In the genomic region with DNA sequence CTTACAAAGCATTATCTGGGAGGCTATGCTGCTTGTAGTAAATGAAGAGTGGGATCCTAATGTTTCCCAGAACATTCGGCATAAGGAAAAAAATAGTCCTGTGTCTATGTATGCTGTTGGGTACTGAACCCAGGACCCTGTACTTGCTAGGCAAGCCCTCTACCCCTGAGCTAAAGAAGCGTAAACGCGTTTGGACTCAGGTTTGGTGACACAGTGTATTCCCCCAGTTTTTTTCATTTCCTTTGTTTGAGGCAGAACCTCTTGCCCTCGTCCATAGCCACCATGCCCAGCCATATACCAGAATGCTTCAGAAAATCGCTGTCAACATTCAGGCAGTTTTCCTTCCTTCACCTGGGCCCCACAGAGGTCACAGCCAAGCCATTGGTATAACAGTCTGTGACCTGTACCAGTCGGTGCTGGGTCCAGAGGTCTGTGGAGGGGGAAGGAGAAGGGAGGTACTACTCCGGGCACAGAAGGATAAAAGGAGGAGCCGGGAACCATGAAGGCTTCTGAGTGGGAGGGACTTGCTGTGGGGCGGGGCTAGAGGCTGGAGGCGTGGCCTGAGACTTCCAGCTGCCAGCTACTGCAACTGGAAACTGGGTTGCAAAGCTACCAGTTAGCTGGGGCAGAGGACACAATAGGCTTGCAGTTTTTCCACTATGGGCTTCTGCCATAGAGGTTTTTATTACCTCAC, we compare ENCODE assay signal across 9 mouse cellular contexts. TPM values are rescaled to one million over a fixed set of nuclear protein-coding genes. Genes with fewer than 3 reads are reported as not detected.
DNase-seq lines count a peak whose midpoint lies in the region; ATAC-seq lines count a peak whose summit lies in the region.
"Had no signal": no experiment of that assay in that cellular context is flagged by ENCODE, and none has a peak within 500 bp of the region (broad histone marks: within the 10 kb centered on the region; RNA-seq: fewer than 3 reads in every experiment).

No protein-coding gene starts in this region.

- no peak overlapping the region for H3K4me2 ChIP-seq in hindbrain, embryonic 11.5 days (replicated peaks; ENCODE audit: low read depth, low read length)
- H3K4me2 ChIP-seq in hindbrain, embryonic 13.5 days = no peak overlapping the region
- H3K4me2 ChIP-seq in forebrain, embryonic 12.5 days = no peak overlapping the region
- H3K4me2 ChIP-seq: embryonic facial prominence, embryonic 12.5 days had no signal

- H3K4me1 ChIP-seq in hindbrain, embryonic 11.5 days (replicated peaks; ENCODE audit: control insufficient read depth, insufficient read depth, low read length) = no peaks in the 10 kb centered on the region
- no peaks in the 10 kb centered on the region for H3K4me1 ChIP-seq in hindbrain, embryonic 13.5 days (replicated peaks)
- no peaks in the 10 kb centered on the region for H3K4me1 ChIP-seq in forebrain, embryonic 12.5 days

- no peaks in the 10 kb centered on the region for H3K36me3 ChIP-seq in hindbrain, embryonic 11.5 days (ENCODE audit: control insufficient read depth, insufficient read depth, low read length)
- no peaks in the 10 kb centered on the region for H3K36me3 ChIP-seq in hindbrain, embryonic 13.5 days
- no peaks in the 10 kb centered on the region for H3K36me3 ChIP-seq in forebrain, embryonic 12.5 days (replicated peaks)
- H3K36me3 ChIP-seq: embryonic facial prominence, embryonic 12.5 days had no signal

- no peak overlapping the region for H3K9ac ChIP-seq in hindbrain, embryonic 11.5 days (ENCODE audit: low read depth, low read length)
- H3K9ac ChIP-seq in hindbrain, embryonic 13.5 days = no peak overlapping the region
- no peak overlapping the region for H3K9ac ChIP-seq in forebrain, embryonic 12.5 days
- H3K9ac ChIP-seq: embryonic facial prominence, embryonic 12.5 days had no signal

- H3K4me3 ChIP-seq in hindbrain, embryonic 11.5 days (ENCODE audit: low read depth, low read length) = no peak overlapping the region
- H3K4me3 ChIP-seq in hindbrain, embryonic 13.5 days = no peak overlapping the region
- H3K4me3 ChIP-seq in forebrain, embryonic 12.5 days (replicated peaks) = no peak overlapping the region
- H3K4me3 ChIP-seq: embryonic facial prominence, embryonic 12.5 days had no signal

- ATAC-seq in hindbrain, embryonic 11.5 days (ENCODE audit: low FRiP score) = no peak
- no peak for ATAC-seq in hindbrain, embryonic 13.5 days (ENCODE audit: low FRiP score)
- ATAC-seq in forebrain, embryonic 12.5 days (ENCODE audit: low FRiP score) = no peak

- peak; percentile 42 for DNase-seq in hindbrain, embryonic 11.5 days (ENCODE audit: low spot score)
- DNase-seq in ZHBTc4 (ENCODE audit: low read depth, low spot score) = peak; percentile 95
- peak; percentile 64 for DNase-seq in kidney, adult 18-20 months
- DNase-seq in mesoderm, embryonic 11.5 days (ENCODE audit: low read depth, low spot score) = peak; percentile 17
- no peak for DNase-seq in layer of hippocampus, postnatal 10 days (ENCODE audit: low spot score in 2 of 2)
- no peak for DNase-seq in urinary bladder, postnatal 4 days (ENCODE audit: low spot score in 2 of 2)

- WGBS in hindbrain, embryonic 11.5 days = 41% methylated on average over 11 of the region's 11 CpGs
- 40% methylated on average over 11 of the region's 11 CpGs for WGBS in hindbrain, embryonic 13.5 days
- 49% methylated on average over 11 of the region's 11 CpGs for WGBS in forebrain, embryonic 12.5 days

- no peaks in the 10 kb centered on the region for H3K27me3 ChIP-seq in hindbrain, embryonic 11.5 days (ENCODE audit: control insufficient read depth, insufficient read depth, low read length)
- H3K27me3 ChIP-seq in hindbrain, embryonic 13.5 days = no peaks in the 10 kb centered on the region
- no peaks in the 10 kb centered on the region for H3K27me3 ChIP-seq in forebrain, embryonic 12.5 days
- H3K27me3 ChIP-seq: embryonic facial prominence, embryonic 12.5 days had no signal

- H3K9me3 ChIP-seq in hindbrain, embryonic 11.5 days (ENCODE audit: control insufficient read depth, low read length) = no peaks in the 10 kb centered on the region
- no peaks in the 10 kb centered on the region for H3K9me3 ChIP-seq in hindbrain, embryonic 13.5 days
- no peaks in the 10 kb centered on the region for H3K9me3 ChIP-seq in forebrain, embryonic 12.5 days
- H3K9me3 ChIP-seq: embryonic facial prominence, embryonic 12.5 days had no signal

- H3K27ac ChIP-seq in hindbrain, embryonic 11.5 days (ENCODE audit: low read depth, low read length) = no peak overlapping the region
- H3K27ac ChIP-seq in hindbrain, embryonic 13.5 days = no peak overlapping the region
- no peak overlapping the region for H3K27ac ChIP-seq in forebrain, embryonic 12.5 days
- H3K27ac ChIP-seq: embryonic facial prominence, embryonic 12.5 days had no signal

RNA-seq across cellular contexts. Expression of a gene that starts 3.8 kb away (rescaled TPM):
- not detected in 2 replicates for polyA plus RNA-seq in hindbrain, embryonic 11.5 days (2014; fragmentation: Nextera tagmentation; extraction: Ambion mirVana)
- 0.12 TPM in 1 of 2 replicates, not detected in the other for polyA plus RNA-seq in hindbrain, embryonic 13.5 days (2015; fragmentation: Nextera tagmentation; extraction: Ambion mirVana)
- 0.14 TPM in 1 of 2 replicates, not detected in the other for polyA plus RNA-seq in forebrain, embryonic 12.5 days (2016; fragmentation: Nextera tagmentation; extraction: Ambion mirVana)
- not detected for total RNA-seq in layer of hippocampus, postnatal 10 days (2021)
- polyA plus RNA-seq: embryonic facial prominence, embryonic 12.5 days had no signal

RNA-seq across cellular contexts. Expression of a gene that starts 52.2 kb away (rescaled TPM):
- 27.0 and 27.9 TPM in 2 replicates for polyA plus RNA-seq in hindbrain, embryonic 11.5 days (2014; fragmentation: Nextera tagmentation; extraction: Ambion mirVana)
- 6.5 and 7.3 TPM in 2 replicates for polyA plus RNA-seq in hindbrain, embryonic 13.5 days (2015; fragmentation: Nextera tagmentation; extraction: Ambion mirVana)
- polyA plus RNA-seq in forebrain, embryonic 12.5 days (2016; fragmentation: Nextera tagmentation; extraction: Ambion mirVana) = 31.8 and 33.5 TPM in 2 replicates
- 1 to 10 TPM; 5.1 to 9.8 TPM for total RNA-seq in layer of hippocampus, postnatal 10 days (2021)

RNA-seq across cellular contexts. Expression of a gene that starts 52.4 kb away (rescaled TPM):
- 1,100 and 1,121 TPM in 2 replicates for polyA plus RNA-seq in hindbrain, embryonic 11.5 days (2014; fragmentation: Nextera tagmentation; extraction: Ambion mirVana)
- 659 and 664 TPM in 2 replicates for polyA plus RNA-seq in hindbrain, embryonic 13.5 days (2015; fragmentation: Nextera tagmentation; extraction: Ambion mirVana)
- polyA plus RNA-seq in forebrain, embryonic 12.5 days (2016; fragmentation: Nextera tagmentation; extraction: Ambion mirVana) = 883 and 905 TPM in 2 replicates
- 100 to 1,000 TPM; 612 to 638 TPM for total RNA-seq in layer of hippocampus, postnatal 10 days (2021)

RNA-seq across cellular contexts. Expression of a gene that starts 58.3 kb away (rescaled TPM):
- 33.4 and 37.4 TPM in 2 replicates for polyA plus RNA-seq in hindbrain, embryonic 11.5 days (2014; fragmentation: Nextera tagmentation; extraction: Ambion mirVana)
- polyA plus RNA-seq in hindbrain, embryonic 13.5 days (2015; fragmentation: Nextera tagmentation; extraction: Ambion mirVana) = 40.5 and 40.8 TPM in 2 replicates
- polyA plus RNA-seq in forebrain, embryonic 12.5 days (2016; fragmentation: Nextera tagmentation; extraction: Ambion mirVana) = 35.1 and 35.9 TPM in 2 replicates
- 10 to 100 TPM; 17.1 to 18.5 TPM for total RNA-seq in layer of hippocampus, postnatal 10 days (2021)

Comparison
In these comparisons a context has a peak if more than half of its experiments do, and no peak if none do; other contexts are left out.
1. DNase-seq: peak in hindbrain, embryonic 11.5 days (single experiment), ZHBTc4 (single experiment), kidney, adult 18-20 months (single experiment) and mesoderm, embryonic 11.5 days (single experiment); none in layer of hippocampus, postnatal 10 days (0 of 2) and urinary bladder, postnatal 4 days (0 of 2).